Mouse (Mus musculus) liver, adult 2 months (tissue): Measurements from ENCODE around the gene Tnfaip8l1. TPM values are rescaled to one million over a fixed set of nuclear protein-coding genes. Genes with fewer than 3 reads are reported as not detected.
A peak's percentile ranks its signal among the peaks of the same experiment; 100 is the strongest.

ENCODE experiments used
- DNase-seq: peaks from one replicate; pipeline ENCODE4 v3.0.0-alpha.2; 2011; ENCODE audit warnings: low read depth, low spot score; ENCODE audit errors: extremely low read depth
- H3K27ac ChIP-seq: fragments of 200-500 bp; replicated peaks from 2 replicates; pipeline ENCODE4 v1.5.1; 2012; ENCODE audit warnings: low read depth, mild to moderate bottlenecking, control low read depth, inconsistent platforms, low read length; ENCODE audit not compliant: insufficient read depth
- H3K27me3 ChIP-seq: fragments of 200-500 bp; 2 replicates; pipeline ENCODE4 v1.6.1; 2012; ENCODE audit warnings: mild to moderate bottlenecking, moderate library complexity, low read length, inconsistent platforms; ENCODE audit not compliant: control insufficient read depth, insufficient read depth
- H3K36me3 ChIP-seq: fragments of 200-500 bp; 2 replicates; pipeline ENCODE4 v1.6.1; 2012; ENCODE audit warnings: low read length, inconsistent platforms; ENCODE audit not compliant: control insufficient read depth, insufficient read depth
- H3K4me1 ChIP-seq: fragments of 200-500 bp; 2 replicates; pipeline ENCODE4 v1.6.1; 2011; ENCODE audit warnings: low read length; ENCODE audit not compliant: control insufficient read depth, insufficient read depth
- H3K4me3 ChIP-seq: fragments of 200-500 bp; 2 replicates; pipeline ENCODE4 v1.5.1; 2011; ENCODE audit warnings: low read depth, mild to moderate bottlenecking, control low read depth, low read length, moderate library complexity; ENCODE audit not compliant: insufficient read depth
- H3K79me2 ChIP-seq: fragments of 200-500 bp; 2 replicates; pipeline ENCODE4 v1.6.1; 2012; ENCODE audit warnings: inconsistent platforms, mild to moderate bottlenecking, low read length, moderate library complexity; ENCODE audit not compliant: control insufficient read depth, insufficient read depth
- H3K9ac ChIP-seq: fragments of 200-500 bp; 2 replicates; pipeline ENCODE4 v1.6.1; 2012; ENCODE audit warnings: low read depth, mild to moderate bottlenecking, control low read depth, inconsistent platforms, low read length
- CTCF ChIP-seq: fragments of 200-500 bp; IDR thresholded peaks from 2 replicates; pipeline ENCODE4 v1.5.1; 2011; ENCODE audit warnings: low read depth, low read length, control low read depth
- POLR2A ChIP-seq: fragments of 200-500 bp; IDR thresholded peaks from 2 replicates; pipeline ENCODE4 v1.6.1; 2011; ENCODE audit warnings: low read length, control low read depth; ENCODE audit not compliant: insufficient read depth; ENCODE audit errors: extremely low read depth
- WGBS: fragments of 180-500 bp; shearing (Covaris S2); methylation state at CpG from one replicate; pipeline ENCODE4 v1.1.7; 2018; 5-methylcytosine and 5-hydroxymethylcytosine counted together
- polyA plus RNA-seq: library from polyadenylated mRNA; depleted of rRNA; stranded (reverse); fragments of >200 nt; gene quantifications from 2 replicates; pipeline ENCODE4 v1.2.3, GENCODE M21; 2012
- total RNA-seq: library from RNA; depleted of rRNA; stranded (reverse); fragments of >200 nt; gene quantifications from 2 replicates; pipeline ENCODE4 v1.2.3, GENCODE M21; 2014

The Tnfaip8l1 gene
- total and polyA plus RNA-seq, 2 experiments: 20.9 to 21.8 TPM

DNA sequence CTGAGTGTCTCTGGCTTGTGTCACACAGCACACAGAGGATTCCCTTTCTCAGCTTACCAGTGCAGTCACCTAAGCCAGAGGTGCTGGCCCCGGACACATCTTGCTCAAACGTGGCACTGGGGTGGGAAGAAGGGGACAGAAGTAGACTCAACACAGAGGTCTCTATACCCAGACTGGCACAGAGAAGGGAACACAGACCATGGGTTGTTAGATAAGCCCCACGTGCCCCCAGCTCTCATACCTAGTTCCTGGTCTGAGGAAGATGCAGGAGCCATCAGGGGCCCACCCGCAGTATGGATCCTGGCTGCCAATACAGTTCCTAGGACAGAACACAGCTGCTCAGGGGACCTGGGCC is 37.0 kb upstream of the Tnfaip8l1 start:
- Histone ChIP-seq H3K9ac (no peak overlapping the region), H3K27ac (no peak overlapping the region), H3K36me3 (no peaks in the 10 kb centered on the region), H3K79me2 (peaks cover 10% of the 10 kb centered on the region; the same call in 1 of the 2 replicates), H3K4me3 (no peak overlapping the region), H3K27me3 (no peaks in the 10 kb centered on the region), H3K4me1 (peaks cover 5% of the 10 kb centered on the region)
- 97% methylated on average over 4 of the region's 4 CpGs for WGBS
- TF ChIP-seq POLR2A (no peak), CTCF (no peak)
- no peak for DNase-seq

DNA sequence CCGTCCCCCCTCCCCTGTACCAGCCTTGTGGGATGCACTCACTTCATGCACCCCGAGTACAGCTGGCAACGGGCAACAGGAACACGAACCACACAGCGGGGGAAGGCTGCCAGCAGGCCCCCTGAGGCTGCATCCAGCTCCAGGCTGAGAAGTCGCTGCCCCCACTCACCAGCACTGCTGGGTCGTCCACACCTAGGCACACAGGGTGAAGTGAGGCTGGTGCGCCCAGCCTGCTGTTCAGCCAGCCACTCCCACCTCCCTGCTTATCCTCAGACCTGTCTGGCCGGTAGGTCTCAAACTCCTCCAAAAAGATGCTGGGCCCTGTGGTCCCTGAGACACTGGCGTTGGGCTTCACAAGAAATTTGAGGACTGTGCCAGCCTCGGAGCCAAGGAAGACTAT is 36.1 kb upstream of the Tnfaip8l1 start:
- TF ChIP-seq CTCF (no peak), POLR2A (no peak)
- Histone ChIP-seq H3K9ac (no peak overlapping the region), H3K27me3 (no peaks in the 10 kb centered on the region), H3K4me3 (no peak overlapping the region), H3K79me2 (peaks cover 5% of the 10 kb centered on the region; the same call in 1 of the 2 replicates), H3K4me1 (peaks cover 5% of the 10 kb centered on the region), H3K27ac (no peak overlapping the region), H3K36me3 (no peaks in the 10 kb centered on the region)
- WGBS: 93% methylated on average over 11 of the region's 11 CpGs
- DNase-seq: no peak

DNA sequence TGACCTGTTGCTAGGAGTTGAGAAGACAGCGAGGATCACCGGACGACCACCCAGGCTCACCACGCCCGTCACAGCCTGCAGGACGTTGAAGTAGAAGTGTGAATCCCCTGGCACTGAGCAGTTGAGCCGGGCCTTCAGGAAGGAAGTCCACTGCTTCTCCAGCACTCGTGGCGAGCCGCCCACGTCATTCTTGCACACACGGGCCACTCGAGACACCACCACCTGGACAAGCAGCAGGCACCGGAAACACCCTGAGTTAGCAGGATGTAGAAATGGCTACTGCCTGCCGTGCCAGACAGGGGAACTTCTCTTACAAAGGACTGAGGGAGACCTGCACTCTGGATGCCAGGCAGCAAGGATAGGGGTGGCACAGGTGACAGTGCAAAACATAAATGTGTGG is 34.0 kb upstream of the Tnfaip8l1 start:
- DNase-seq: no peak
- Histone ChIP-seq H3K27me3 (no peaks in the 10 kb centered on the region), H3K36me3 (no peaks in the 10 kb centered on the region), H3K79me2 (peaks cover 5% of the 10 kb centered on the region; the same call in 1 of the 2 replicates), H3K4me3 (no peak overlapping the region), H3K4me1 (0 out of 2 replicates have a peak, but pooled peaks cover 2% of the 10 kb centered on the region), H3K9ac (no peak overlapping the region), H3K27ac (no peak overlapping the region)
- 81% methylated on average over 15 of the region's 15 CpGs for WGBS
- TF ChIP-seq CTCF: no peak
- no peak for TF ChIP-seq POLR2A

DNA sequence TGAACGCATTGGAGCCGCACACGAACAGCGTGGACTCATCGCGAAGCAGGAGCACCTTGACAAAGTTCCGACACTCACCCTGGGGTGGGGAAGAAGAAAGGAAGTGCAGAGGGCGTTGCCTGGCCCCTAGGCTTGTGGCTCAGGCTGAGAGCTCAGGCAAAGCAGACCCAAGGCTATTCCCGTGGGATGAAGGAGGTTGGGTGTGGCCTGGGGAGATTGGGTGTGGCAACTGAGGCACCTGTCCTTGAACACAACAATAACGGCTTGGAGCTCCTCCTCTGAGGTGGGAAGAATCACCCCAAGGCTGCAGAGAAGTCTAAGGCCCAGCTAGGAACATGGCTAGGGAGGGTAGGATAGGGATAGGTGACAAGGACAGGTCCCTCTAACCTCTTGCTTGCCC is 31.1 kb upstream of the Tnfaip8l1 start:
- WGBS: 96% methylated on average over 10 of the region's 10 CpGs
- Histone ChIP-seq H3K36me3 (no peaks in the 10 kb centered on the region), H3K4me1 (peaks cover 5% of the 10 kb centered on the region; the same call in 1 of the 2 replicates), H3K27me3 (no peaks in the 10 kb centered on the region), H3K27ac (no peak overlapping the region), H3K79me2 (no peaks in the 10 kb centered on the region), H3K4me3 (no peak overlapping the region), H3K9ac (no peak overlapping the region)
- no peak for DNase-seq
- TF ChIP-seq CTCF (no peak), POLR2A (no peak)

DNA sequence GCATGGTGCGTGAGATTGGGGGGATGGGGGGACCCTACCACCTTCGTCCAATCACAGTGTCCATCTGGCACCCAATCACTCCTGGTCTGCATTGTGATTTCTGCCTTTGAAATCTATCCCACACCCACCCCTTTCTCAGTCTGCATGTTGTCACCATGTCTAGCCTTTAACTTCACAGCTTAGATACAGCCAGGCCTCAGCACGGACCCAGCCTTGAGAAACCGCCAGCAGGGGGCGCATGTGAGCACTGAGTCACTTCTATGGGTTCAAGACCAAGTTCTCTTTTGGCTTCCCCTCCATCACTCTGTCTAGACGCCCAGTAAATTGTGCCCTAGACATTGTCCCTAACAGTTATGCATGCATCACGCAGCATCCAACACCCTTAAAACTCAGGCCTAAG is 30.5 kb upstream of the Tnfaip8l1 start:
- H3K27ac ChIP-seq: no peak overlapping the region
- no peaks in the 10 kb centered on the region for H3K36me3 ChIP-seq
- TF ChIP-seq CTCF: peak; percentile 88
- TF ChIP-seq POLR2A: no peak
- H3K79me2 ChIP-seq: no peaks in the 10 kb centered on the region
- H3K4me3 ChIP-seq: no peak overlapping the region
- peak; percentile 26 for DNase-seq
- H3K9ac ChIP-seq: no peak overlapping the region
- H3K4me1 ChIP-seq: peaks cover 5% of the 10 kb centered on the region; the same call in 1 of the 2 replicates
- WGBS: 48% methylated on average over 7 of the region's 7 CpGs
- no peaks in the 10 kb centered on the region for H3K27me3 ChIP-seq

DNA sequence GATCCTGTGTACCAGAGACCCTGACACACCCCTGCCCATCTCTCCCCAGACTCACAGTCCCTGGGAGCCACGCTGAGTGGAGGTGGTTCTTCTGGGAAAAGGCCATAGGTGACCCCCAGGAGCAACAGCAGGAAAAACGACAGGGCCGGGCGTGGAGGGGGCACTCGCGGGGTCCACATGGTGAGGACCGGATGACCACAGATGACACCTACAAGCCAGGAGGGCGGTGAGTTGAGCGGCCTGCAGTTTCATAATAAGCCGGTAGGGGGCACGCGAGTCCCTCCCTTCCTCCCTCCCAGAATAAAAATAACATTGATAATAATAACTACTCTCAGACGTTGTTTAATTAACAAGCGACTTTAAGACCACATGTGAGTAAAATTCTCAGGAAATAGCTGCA is 29.6 kb upstream of the Tnfaip8l1 start:
- H3K4me3 ChIP-seq: no peak overlapping the region
- H3K36me3 ChIP-seq: no peaks in the 10 kb centered on the region
- peaks cover 5% of the 10 kb centered on the region; the same call in 1 of the 2 replicates for H3K4me1 ChIP-seq
- no peak overlapping the region for H3K27ac ChIP-seq
- no peaks in the 10 kb centered on the region for H3K79me2 ChIP-seq
- WGBS: 6% methylated on average over 14 of the region's 14 CpGs
- DNase-seq: no peak
- H3K9ac ChIP-seq: no peak overlapping the region
- no peak for TF ChIP-seq POLR2A
- TF ChIP-seq CTCF: peak; percentile 90
- no peaks in the 10 kb centered on the region for H3K27me3 ChIP-seq
